Mouse (Mus musculus): ENCODE data around the gene Naa15. TPM values are rescaled to one million over a fixed set of nuclear protein-coding genes. Genes with fewer than 3 reads are reported as not detected.

Gene Naa15
- polyA plus RNA-seq, 1 experiment from 2014 or later: 37.7 TPM

DNA sequence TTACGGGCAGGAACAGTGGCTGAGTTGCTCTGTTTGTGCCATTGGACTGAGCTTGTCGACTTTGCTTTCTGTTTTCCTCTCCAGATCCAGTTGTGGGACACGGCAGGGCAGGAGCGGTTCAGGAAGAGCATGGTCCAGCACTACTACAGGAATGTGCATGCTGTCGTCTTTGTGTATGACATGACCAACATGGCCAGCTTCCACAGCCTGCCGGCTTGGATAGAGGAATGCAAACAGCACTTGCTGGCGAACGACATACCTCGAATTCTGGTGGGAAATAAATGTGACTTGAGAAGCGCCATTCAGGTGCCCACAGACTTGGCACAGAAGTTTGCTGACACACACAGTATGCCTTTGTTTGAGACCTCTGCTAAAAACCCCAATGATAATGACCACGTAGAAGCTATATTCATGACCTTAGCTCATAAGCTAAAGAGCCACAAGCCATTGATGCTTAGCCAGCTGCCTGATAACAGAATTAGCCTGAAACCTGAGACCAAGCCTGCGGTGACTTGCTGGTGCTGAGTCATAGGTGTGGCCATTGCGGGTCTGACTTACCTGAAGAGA, 78.4 kb downstream of the Naa15 start:
- ATAC-seq (ENCODE audit: low FRiP score, low TSS enrichment): no peak
- WGBS: 87% methylated on average over 13 of the region's 13 CpGs
- H3K27ac ChIP-seq (ENCODE audit: low read length): no peak overlapping the region

DNA sequence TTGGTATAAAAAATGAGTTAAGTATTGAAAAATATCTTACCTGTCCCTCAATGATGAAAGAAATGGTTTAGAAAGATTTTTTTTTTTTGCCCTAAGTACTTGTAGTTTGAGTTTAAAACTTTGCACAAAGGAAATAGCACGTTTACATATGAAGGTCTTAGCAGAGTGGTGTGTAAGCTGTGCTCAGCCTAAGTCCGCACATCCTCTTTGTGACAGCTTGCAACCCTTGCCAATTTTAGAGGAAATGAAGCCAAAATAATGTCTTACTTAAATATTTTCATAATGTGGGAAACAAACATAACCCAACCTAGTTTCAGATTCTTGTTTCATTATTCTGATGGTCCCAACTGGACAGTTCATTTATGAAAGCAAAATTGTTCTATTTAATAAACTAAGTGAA, 79.5 kb downstream of the Naa15 start:
- no peak overlapping the region for H3K4me3 ChIP-seq (ENCODE audit: low read length)
- H3K36me3 ChIP-seq (ENCODE audit: insufficient read depth, low read length): peaks cover 22% of the 10 kb centered on the region
- no peak overlapping the region for H3K4me2 ChIP-seq (replicated peaks; ENCODE audit: low read depth, low read length)
- no peak overlapping the region for H3K27ac ChIP-seq (ENCODE audit: low read length)
- H3K27me3 ChIP-seq (ENCODE audit: insufficient read depth, low read length): no peaks in the 10 kb centered on the region
- ATAC-seq (ENCODE audit: low FRiP score, low TSS enrichment): no peak
- WGBS: 77% methylated on average over 2 of the region's 2 CpGs
- H3K9ac ChIP-seq (replicated peaks; ENCODE audit: low read length): no peak overlapping the region
- no peaks in the 10 kb centered on the region for H3K9me3 ChIP-seq (ENCODE audit: low read length)
- H3K4me1 ChIP-seq (ENCODE audit: insufficient read depth, low read length): no peaks in the 10 kb centered on the region

More for the DNA sequence above, 78.4 kb downstream of the Naa15 start:
- no peak overlapping the region for H3K4me2 ChIP-seq (replicated peaks; ENCODE audit: low read depth, low read length)
- H3K4me3 ChIP-seq (ENCODE audit: low read length): no peak overlapping the region
- H3K9ac ChIP-seq (replicated peaks; ENCODE audit: low read length): no peak overlapping the region
- H3K36me3 ChIP-seq (ENCODE audit: insufficient read depth, low read length): peaks cover 22% of the 10 kb centered on the region
- H3K9me3 ChIP-seq (ENCODE audit: low read length): no peaks in the 10 kb centered on the region
- no peaks in the 10 kb centered on the region for H3K27me3 ChIP-seq (ENCODE audit: insufficient read depth, low read length)
- no peaks in the 10 kb centered on the region for H3K4me1 ChIP-seq (ENCODE audit: insufficient read depth, low read length)

DNA sequence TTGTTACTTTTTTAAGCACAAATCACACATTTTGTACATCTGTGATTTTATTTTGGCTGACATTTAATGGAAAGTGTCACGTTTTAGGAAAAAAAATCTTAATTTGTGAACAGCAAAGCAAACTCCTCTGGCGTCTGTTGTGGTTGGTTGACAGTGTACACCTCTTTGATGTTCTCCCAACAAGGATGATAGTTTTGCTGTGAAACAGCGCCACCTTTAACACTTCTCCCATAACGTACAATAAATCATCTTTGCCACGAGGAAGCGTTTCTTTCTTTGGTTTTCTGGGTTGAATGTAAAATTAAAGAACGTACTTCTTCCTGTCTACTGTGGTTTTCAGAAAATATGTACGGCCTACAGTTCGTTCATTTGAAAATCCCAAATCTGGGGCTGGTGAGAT, 80.7 kb downstream of the Naa15 start:
- Histone ChIP-seq H3K9ac (replicated peaks; ENCODE audit: low read length) (no peak overlapping the region), H3K4me3 (ENCODE audit: low read length) (no peak overlapping the region), H3K4me2 (replicated peaks; ENCODE audit: low read depth, low read length) (no peak overlapping the region), H3K9me3 (ENCODE audit: low read length) (no peaks in the 10 kb centered on the region), H3K36me3 (ENCODE audit: insufficient read depth, low read length) (peaks cover 22% of the 10 kb centered on the region), H3K4me1 (ENCODE audit: insufficient read depth, low read length) (no peaks in the 10 kb centered on the region), H3K27ac (ENCODE audit: low read length) (no peak overlapping the region), H3K27me3 (ENCODE audit: insufficient read depth, low read length) (no peaks in the 10 kb centered on the region)
- ATAC-seq (ENCODE audit: low FRiP score, low TSS enrichment): no peak
- 89% methylated on average over 9 of the region's 9 CpGs for WGBS

DNA sequence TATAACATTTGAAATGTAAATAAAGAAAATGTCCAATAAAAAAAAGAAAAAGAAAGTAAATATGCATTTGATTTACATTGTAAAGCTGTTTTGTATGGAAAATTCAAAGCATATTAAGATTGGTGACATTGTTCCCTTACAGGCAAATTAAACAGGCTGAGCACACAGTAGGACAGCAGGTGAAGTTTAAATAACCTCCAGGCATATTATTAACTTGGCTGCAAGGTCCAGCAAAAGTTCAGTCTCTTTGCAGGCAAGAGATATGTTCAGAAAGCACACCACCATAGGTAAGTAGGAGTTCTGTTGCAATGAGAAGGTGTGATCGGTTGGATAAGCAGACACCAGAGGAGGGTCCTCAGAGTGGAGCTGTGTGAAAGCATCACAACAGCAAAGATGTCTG, 83.0 kb downstream of the Naa15 start:
- Histone ChIP-seq H3K4me2 (replicated peaks; ENCODE audit: low read depth, low read length) (no peak overlapping the region), H3K36me3 (ENCODE audit: insufficient read depth, low read length) (peaks cover 19% of the 10 kb centered on the region), H3K4me3 (ENCODE audit: low read length) (no peak overlapping the region), H3K4me1 (ENCODE audit: insufficient read depth, low read length) (no peaks in the 10 kb centered on the region), H3K27ac (ENCODE audit: low read length) (no peak overlapping the region), H3K9ac (replicated peaks; ENCODE audit: low read length) (no peak overlapping the region), H3K27me3 (ENCODE audit: insufficient read depth, low read length) (no peaks in the 10 kb centered on the region), H3K9me3 (ENCODE audit: low read length) (no peaks in the 10 kb centered on the region)
- WGBS: 90% methylated on average over 1 of the region's 1 CpGs
- ATAC-seq (ENCODE audit: low FRiP score, low TSS enrichment): no peak

DNA sequence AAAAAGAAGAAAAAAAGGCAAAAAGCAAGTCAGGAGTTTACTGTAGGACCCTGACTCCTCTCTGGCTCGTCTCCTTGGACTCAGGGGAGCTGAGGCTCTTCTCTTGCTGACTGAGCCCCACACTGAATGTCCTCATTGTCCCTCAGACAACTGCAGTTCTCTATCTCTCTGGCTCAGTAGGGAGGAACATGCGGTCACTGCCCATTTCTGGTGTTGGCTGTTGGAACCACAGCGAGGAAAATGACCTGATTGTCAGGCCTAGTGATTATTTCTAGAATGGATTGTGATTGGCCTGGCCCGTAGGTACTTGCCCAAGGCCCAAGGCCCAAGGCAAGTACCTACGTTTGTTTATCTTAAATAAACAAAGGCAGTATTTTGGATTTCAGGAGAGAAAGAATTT, 83.7 kb downstream of the Naa15 start:
- Histone ChIP-seq H3K4me3 (ENCODE audit: low read length) (no peak overlapping the region), H3K4me2 (replicated peaks; ENCODE audit: low read depth, low read length) (no peak overlapping the region), H3K36me3 (ENCODE audit: insufficient read depth, low read length) (peaks cover 14% of the 10 kb centered on the region), H3K4me1 (ENCODE audit: insufficient read depth, low read length) (no peaks in the 10 kb centered on the region), H3K27me3 (ENCODE audit: insufficient read depth, low read length) (no peaks in the 10 kb centered on the region), H3K9me3 (ENCODE audit: low read length) (no peaks in the 10 kb centered on the region), H3K27ac (ENCODE audit: low read length) (no peak overlapping the region), H3K9ac (replicated peaks; ENCODE audit: low read length) (no peak overlapping the region)
- no peak for ATAC-seq (ENCODE audit: low FRiP score, low TSS enrichment)
- 85% methylated on average over 5 of the region's 5 CpGs for WGBS

- H3K9ac ChIP-seq (replicated peaks; ENCODE audit: low read length): no peak overlapping the region
- 0 out of 2 replicates have a peak, but pooled peaks cover 8% of the 10 kb centered on the region for H3K36me3 ChIP-seq (ENCODE audit: insufficient read depth, low read length)
- H3K4me1 ChIP-seq (ENCODE audit: insufficient read depth, low read length): no peaks in the 10 kb centered on the region
- no peaks in the 10 kb centered on the region for H3K27me3 ChIP-seq (ENCODE audit: insufficient read depth, low read length)
- no peak for ATAC-seq (ENCODE audit: low FRiP score, low TSS enrichment)
- H3K4me3 ChIP-seq (ENCODE audit: low read length): no peak overlapping the region
- no peak overlapping the region for H3K27ac ChIP-seq (ENCODE audit: low read length)
- H3K4me2 ChIP-seq (replicated peaks; ENCODE audit: low read depth, low read length): no peak overlapping the region
- WGBS: 86% methylated on average over 4 of the region's 4 CpGs
- no peaks in the 10 kb centered on the region for H3K9me3 ChIP-seq (ENCODE audit: low read length)
Observed at GRCm38 (mm10) chr3:51499876-51500275, 84.9 kb downstream of the Naa15 start.

DNA sequence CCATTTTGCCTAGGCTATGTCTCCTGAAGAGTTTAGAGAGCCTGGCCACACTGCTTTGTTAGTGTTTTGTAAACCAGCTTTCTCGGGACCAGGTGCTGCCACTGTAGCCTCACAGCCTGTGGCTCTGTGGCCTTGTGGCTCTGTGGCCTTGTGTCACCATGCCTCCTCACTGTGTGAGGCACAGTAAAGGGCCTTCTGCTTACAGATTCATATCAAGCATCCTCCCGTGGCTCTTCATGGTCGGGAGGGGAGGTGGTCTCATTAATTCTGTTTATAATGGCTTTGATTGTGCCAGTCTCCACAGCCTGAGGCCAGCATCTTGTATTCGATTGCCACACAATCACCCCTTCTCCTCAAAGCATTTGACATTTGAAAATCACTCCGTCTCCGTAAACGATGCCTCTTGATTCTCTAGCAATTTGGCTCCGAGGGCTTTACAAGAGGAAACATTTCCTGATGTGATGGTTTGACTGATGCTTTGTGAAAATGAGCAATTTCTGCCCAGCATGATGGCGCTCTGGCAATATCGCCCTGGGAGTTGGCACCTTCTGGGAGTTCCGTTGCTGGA, 89.5 kb downstream of the Naa15 start:
- Histone ChIP-seq H3K4me1 (ENCODE audit: insufficient read depth, low read length) (no peaks in the 10 kb centered on the region), H3K36me3 (ENCODE audit: insufficient read depth, low read length) (no peaks in the 10 kb centered on the region), H3K4me2 (replicated peaks; ENCODE audit: low read depth, low read length) (no peak overlapping the region), H3K9me3 (ENCODE audit: low read length) (no peaks in the 10 kb centered on the region), H3K4me3 (ENCODE audit: low read length) (no peak overlapping the region), H3K9ac (replicated peaks; ENCODE audit: low read length) (no peak overlapping the region), H3K27ac (ENCODE audit: low read length) (no peak overlapping the region), H3K27me3 (ENCODE audit: insufficient read depth, low read length) (no peaks in the 10 kb centered on the region)
- ATAC-seq (ENCODE audit: low FRiP score, low TSS enrichment): no peak
- WGBS: 83% methylated on average over 11 of the region's 11 CpGs

- no peaks in the 10 kb centered on the region for H3K9me3 ChIP-seq (ENCODE audit: low read length)
- ATAC-seq (ENCODE audit: low FRiP score, low TSS enrichment): no peak
- no peaks in the 10 kb centered on the region for H3K4me1 ChIP-seq (ENCODE audit: insufficient read depth, low read length)
- H3K9ac ChIP-seq (replicated peaks; ENCODE audit: low read length): no peak overlapping the region
- no peak overlapping the region for H3K27ac ChIP-seq (ENCODE audit: low read length)
- H3K4me2 ChIP-seq (replicated peaks; ENCODE audit: low read depth, low read length): no peak overlapping the region
- WGBS: 49% methylated on average over 19 of the region's 19 CpGs
- no peak overlapping the region for H3K4me3 ChIP-seq (ENCODE audit: low read length)
- no peaks in the 10 kb centered on the region for H3K27me3 ChIP-seq (ENCODE audit: insufficient read depth, low read length)
- H3K36me3 ChIP-seq (ENCODE audit: insufficient read depth, low read length): no peaks in the 10 kb centered on the region
Observed at GRCm38 (mm10) chr3:51505465-51505864, 90.5 kb downstream of the Naa15 start.

DNA sequence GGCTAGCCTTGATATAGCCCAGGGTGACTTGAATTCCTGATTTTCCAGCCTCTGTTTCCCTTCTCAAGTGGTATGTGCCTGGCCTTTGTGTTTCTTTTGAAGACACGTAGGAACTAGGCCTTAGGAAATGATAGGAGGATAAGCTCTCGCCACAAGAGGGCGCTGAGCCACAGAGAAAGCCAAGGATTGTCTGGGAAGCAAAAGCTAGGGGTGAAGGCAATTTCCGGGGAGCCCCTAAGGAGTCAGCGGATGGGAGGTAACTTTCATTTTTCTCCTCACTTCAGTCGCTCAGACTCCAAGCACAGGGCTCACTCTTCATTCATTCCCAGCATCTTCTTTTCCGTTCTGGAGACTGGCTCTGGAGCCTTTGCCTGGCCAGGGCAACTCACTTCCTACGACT, 96.0 kb downstream of the Naa15 start:
- peak overlapping the region; percentile 39 for H3K4me2 ChIP-seq (replicated peaks; ENCODE audit: low read depth, low read length)
- ATAC-seq (ENCODE audit: low FRiP score, low TSS enrichment): peak; percentile 31; the same call in 1 of the 2 replicates
- H3K9ac ChIP-seq (replicated peaks; ENCODE audit: low read length): 0 out of 2 replicates have a peak overlapping the region, but pooled peaks have one; percentile 19
- H3K9me3 ChIP-seq (ENCODE audit: low read length): no peaks in the 10 kb centered on the region
- no peaks in the 10 kb centered on the region for H3K4me1 ChIP-seq (ENCODE audit: insufficient read depth, low read length)
- peak overlapping the region; percentile 23 for H3K4me3 ChIP-seq (ENCODE audit: low read length)
- no peak overlapping the region for H3K27ac ChIP-seq (ENCODE audit: low read length)
- WGBS: 25% methylated on average over 8 of the region's 8 CpGs
- H3K36me3 ChIP-seq (ENCODE audit: insufficient read depth, low read length): no peaks in the 10 kb centered on the region
- no peaks in the 10 kb centered on the region for H3K27me3 ChIP-seq (ENCODE audit: insufficient read depth, low read length)

DNA sequence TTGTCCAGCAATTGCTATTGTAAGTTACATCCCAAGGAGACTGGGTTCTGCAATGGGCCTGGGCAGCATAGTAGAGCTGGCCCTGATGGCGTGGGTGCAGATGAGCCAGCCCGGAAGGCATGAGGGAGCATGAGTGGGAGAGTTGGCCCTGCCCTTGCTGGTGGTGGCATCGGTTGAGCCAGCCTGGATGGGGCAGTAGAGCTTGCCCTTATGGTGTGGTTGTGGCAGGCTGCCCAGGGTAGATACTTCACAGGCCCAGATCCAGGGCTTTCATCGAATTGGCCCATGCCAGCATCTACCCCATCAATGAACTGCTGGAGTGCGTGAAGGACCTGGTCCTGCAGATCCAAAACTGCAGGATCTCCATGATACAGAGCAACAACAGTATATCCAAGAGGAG, 97.0 kb downstream of the Naa15 start:
- 95% methylated on average over 5 of the region's 5 CpGs for WGBS
- Histone ChIP-seq H3K4me2 (replicated peaks; ENCODE audit: low read depth, low read length) (no peak overlapping the region), H3K27ac (ENCODE audit: low read length) (no peak overlapping the region), H3K9ac (replicated peaks; ENCODE audit: low read length) (no peak overlapping the region), H3K27me3 (ENCODE audit: insufficient read depth, low read length) (no peaks in the 10 kb centered on the region), H3K4me3 (ENCODE audit: low read length) (no peak overlapping the region), H3K9me3 (ENCODE audit: low read length) (no peaks in the 10 kb centered on the region), H3K36me3 (ENCODE audit: insufficient read depth, low read length) (no peaks in the 10 kb centered on the region), H3K4me1 (ENCODE audit: insufficient read depth, low read length) (no peaks in the 10 kb centered on the region)
- ATAC-seq (ENCODE audit: low FRiP score, low TSS enrichment): no peak

All from kidney, embryonic 16.5 days (tissue).